Mouse (Mus musculus): Measurements from ENCODE around the gene Myrf.
A peak's percentile ranks its signal among the peaks of the same experiment; 100 is the strongest.

Gene Myrf

DNA sequence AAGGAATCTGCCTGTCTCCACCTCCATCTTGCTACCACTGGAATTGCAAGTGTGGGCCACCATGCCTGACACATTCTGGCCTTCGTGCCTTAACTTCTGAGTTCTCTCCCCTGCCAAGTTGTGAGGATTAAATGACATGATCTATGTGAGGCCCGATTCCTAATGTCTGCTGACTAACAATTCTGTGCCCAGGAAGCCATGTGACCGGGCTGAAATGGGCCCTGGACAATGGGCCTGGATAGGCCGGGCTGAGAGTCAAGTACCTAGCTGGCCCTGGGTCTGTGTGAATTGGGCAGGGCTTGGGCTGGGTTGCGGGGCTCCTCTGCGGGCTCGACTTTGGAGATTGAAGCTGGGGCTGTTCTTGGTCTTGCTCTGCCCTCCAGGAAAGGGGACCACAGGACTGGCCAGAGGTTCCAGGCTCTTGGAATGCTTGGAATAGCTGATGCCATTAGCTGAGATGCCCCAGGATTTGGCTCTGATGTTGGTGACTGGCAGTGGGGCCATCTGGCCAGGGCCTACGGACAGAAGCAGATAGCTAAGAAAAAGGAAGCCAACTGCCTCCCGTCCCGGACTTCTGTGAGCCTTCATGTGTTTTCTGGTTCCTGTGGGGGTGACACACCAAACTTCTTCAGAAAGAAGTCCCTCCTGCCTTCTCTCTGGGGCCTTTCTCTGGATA, 26.6 kb downstream of the Myrf start:
- DNase-seq (ENCODE audit: low spot score in 2 of 2) = no peak

DNA sequence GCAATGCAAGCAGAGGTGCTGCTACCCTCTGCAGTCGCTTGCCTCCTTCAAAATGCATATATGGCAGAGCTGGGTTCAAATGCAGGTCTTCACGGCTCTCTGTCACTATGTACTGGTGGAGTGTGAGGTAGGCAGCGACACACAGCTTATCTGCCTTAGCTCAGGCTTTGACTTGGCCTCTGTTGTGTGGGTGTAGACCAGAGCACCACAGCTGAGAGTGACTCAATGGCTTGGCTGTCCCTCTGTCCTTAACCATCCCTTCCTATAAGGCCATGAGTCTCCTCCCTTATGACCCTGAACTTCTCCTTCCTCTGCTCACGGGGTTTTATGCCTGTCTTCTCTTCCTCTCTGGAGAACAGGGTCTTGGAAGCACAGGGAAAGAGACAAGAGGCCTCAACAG, 29.7 kb downstream of the Myrf start:
- no peak for DNase-seq (ENCODE audit: low spot score in 2 of 2)

DNA sequence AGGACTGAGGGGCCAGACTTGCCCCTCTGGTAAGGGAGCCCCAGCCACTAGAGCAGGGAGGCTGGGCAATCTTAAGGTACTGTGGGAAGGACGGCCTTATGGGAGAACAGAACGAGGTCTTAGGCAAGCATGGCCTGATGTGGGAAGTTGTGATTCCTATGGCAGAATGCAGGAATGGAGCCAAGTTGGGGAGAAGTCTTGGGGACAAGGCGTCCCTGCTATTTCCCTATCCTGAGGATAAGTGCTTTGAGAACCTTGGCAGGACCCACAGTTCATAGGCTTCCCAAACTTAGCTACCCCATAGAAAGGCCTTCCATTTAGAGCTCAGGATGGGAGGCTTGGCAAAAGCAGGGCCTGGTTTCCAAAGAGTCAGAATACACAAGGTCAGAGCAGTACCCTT, 31.7 kb downstream of the Myrf start:
- DNase-seq (ENCODE audit: low spot score in 2 of 2) = no peak

DNA sequence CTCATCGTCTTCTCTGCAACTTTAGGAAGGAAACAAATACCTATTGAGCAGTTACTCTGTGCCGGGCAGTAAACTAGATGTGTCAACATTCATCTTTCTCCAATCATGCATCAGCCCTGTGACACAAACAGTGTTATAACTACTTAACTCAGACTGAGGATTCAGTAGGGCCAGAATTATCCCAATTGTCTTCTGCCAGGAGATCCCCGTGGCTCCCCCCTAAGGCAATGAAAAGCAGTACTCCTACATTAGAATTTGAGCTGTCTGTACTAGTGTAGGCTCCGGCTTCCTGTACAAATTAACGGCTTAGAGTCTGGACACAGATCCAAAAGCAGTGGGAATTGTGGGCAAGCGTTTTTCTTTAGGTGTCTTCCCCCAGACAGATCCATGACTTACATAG, 35.5 kb downstream of the Myrf start:
- DNase-seq (ENCODE audit: low spot score in 2 of 2) = no peak

DNA sequence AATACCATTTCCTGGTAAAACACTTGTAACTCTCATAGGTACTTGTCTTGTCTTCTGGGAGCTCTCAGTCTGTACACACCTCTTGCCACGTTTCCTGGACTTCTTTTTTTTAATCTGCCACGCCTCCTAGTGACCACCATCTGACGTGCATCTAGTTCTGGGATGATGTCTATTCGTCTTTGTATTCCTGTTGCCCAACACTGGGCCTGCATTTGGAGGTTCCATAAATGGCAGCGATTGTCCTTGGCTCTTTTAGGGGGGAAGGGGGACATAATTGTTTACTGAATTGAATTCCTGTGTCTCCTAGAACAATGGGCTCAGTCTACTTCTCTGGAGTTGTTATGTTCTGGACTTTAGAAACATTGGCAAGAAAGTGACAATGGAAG, 35.9 kb downstream of the Myrf start:
- DNase-seq (ENCODE audit: low spot score in 2 of 2) = no peak

DNA sequence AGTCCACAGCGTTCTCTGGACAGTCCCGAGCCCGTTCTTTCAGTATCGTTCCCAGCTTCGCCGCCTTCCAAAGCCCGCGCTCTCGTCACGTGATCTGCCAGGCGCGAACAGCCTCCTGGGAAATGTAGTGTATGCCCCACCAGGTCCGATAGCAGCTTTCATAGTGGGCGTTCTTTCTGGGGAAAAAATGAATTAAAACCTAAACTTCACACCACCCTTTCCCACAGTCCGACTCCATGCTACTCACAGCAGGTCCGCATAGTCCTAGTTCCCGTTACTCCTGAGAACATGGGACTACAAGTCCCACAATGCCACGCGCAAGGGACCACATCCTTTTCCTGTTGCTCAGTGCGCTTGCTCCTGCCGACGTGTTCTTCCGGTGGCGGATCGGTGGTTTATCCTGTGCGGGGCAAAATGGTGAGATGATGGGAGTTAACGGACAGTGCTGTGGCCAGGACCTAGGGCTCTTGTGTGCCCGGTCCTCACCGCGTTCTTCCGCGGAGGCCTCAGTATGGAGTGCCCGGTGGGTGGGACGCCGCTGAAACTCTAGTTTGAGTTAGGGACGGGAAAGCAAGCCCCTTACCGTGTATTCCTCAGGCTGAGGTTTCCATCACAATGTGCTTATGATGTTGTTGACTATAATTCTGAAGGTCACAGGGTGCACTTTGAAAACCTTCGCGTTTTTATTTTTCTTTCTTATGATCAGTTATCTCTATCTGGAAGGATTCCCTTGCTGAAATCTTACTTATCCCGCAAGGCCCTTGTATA, 36.5 kb downstream of the Myrf start, which contains the start of the genes Tmem258 and Fen1:
Gene Tmem258 (plus strand): TSS at position 167 of the 768 bp plus-strand sequence.
Gene Fen1 (minus strand): TSS at position 322 of the 768 bp plus-strand sequence.
- peak; percentile 84 to 91 for DNase-seq (ENCODE audit: low spot score in 2 of 2)

DNA sequence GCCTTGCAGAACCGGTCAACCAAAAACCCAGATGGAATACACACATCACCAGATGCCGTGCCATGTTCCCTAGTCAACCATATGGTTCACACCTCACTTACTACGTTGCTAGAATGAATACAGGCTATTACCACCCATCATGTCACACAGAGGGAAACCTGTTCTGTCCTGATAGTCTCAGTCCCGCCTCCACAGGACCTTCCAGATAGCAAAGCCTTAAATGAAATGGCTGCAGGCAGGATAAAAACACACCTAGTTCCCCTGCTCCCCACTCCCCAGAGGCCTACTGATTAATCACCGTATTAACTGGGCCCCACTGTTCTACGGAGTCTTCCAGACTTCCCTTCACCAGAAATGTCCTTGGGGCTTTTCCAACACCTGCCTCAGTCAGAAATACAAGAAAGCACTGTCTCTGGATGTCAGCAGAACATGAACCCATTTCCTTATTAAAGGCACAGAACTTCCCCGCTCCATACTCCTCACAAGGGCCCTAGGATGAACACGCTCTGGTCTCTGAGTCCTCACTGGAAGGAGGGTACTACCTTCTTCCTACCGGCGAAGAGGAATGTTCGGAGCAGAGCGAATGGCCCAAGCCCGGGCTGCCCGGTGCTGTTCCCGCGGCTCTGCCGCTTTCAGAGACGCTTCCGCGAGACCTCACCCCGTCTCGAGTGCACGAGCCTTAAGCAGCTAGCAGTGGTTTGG, 37.3 kb downstream of the Myrf start:
- DNase-seq (ENCODE audit: low spot score in 2 of 2) = no peak

DNA sequence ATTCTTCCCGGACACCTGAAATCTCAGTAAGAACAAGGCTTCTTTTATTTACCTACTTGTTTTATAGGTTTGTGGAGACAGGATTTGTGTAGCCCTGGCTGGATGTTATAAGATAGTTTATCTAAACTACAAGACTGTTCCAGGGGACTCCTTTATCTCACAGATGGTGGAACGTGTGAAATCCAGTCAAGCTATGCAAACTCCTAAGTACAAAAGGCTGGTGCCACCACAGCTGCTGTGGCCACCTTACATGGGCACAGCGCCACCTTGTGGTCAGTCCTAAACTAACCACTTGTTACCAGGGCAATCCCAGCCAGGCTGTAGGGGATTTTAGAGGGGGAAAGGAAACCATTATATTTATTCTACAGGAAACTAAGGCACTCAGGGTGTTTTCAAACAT, 41.8 kb downstream of the Myrf start:
- DNase-seq (ENCODE audit: low spot score in 2 of 2) = peak in 1 of 2 experiments; percentile 75

DNA sequence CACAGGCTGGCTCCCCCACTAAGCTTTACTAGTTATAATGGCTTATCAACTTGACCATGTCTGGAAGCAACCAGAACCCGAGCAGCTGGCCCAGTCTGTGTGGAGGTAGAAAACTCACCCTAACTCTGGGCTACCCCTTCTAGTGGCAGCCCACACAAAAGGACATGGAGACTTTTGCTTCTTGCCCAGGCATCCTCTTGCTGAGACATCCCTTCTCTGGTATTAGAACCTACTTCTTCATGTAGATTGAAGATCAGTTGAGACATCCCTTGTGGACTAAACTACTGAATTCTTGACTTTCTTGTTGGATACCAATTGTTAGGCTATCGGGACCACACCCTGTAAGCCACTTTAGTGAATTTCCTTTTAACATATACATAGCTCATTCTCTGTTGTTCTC, 42.3 kb downstream of the Myrf start:
- no peak for DNase-seq (ENCODE audit: low spot score in 2 of 2)

DNA sequence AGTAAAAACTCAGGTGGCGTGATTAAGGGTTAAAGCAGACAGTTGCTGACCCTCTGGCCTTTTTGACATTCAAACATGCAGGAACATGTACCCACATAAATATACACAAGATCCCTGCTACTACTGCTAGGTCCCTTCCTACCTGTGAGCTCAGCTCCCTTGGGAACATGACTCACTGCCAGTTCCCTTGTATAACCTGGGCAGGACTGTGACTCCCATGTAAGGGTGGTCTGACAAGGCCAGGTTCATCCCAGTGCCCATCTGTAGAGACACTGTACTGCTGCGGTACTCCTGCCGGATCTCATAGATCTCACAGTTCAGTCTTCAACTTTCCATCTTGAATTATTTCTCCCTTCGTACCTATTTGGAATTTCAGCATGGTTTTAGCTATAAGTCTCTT, 43.4 kb downstream of the Myrf start:
- DNase-seq (ENCODE audit: low spot score in 2 of 2) = no peak

DNA sequence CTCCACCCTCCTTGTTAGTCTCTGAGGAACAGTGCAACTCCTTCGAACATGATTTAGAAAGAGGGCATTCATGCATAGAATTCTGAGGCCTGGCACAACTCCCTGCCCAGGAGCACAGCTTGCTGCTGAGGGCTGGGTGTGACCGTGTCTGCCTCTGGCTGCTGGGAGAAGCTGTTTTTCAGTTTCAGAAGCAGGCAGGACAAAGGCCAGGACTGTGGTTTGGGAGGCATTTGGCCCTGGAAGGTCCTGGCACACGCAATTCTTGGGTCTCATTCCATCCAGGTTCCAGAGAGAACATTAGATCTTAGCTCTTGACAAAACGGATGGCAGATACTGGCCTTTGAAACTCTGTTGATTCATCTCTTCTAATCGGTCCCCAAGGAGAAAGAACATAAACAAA, 45.3 kb downstream of the Myrf start:
- no peak for DNase-seq (ENCODE audit: low spot score in 2 of 2)

DNA sequence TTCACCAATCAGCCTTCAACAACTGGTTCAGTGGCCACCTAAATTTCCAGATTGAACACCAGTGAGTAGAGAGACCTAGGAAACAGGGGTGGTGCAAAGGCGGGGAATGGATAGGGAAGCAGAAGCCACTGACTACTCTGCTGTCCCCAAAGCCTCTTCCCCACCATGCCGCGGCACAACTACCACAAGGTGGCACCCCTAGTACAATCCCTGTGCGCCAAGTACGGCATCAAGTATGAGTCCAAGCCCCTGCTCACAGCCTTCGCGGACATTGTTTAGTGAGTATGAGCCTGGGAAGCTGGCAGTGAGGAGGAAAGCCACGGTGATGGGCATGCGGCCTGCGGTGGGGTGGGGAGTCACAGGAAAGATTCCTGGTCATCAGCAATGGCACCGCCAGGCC, 46.2 kb downstream of the Myrf start:
- no peak for DNase-seq (ENCODE audit: low spot score in 2 of 2)

DNA sequence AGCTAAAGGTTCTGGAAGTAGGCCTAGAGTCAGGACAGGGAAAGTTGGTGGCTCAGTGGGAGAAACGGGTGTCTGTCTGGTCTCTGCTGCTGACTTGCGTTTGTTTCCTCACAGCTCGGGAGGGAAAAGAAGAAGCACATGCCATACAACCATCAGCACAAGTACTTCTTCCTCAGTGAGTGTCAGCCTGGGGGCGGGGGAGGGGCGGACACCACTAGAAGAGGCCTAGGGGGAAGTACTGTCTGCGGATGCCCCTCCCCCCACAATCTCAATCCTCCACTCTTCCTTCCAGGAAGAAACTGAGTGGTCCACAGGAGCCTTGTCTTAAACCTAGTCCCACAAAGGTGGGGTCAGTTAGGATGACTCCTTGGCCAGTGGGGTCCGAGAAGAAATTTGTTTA, 49.2 kb downstream of the Myrf start:
- peak in 1 of 2 experiments; percentile 41 for DNase-seq (ENCODE audit: low spot score in 2 of 2)

DNA sequence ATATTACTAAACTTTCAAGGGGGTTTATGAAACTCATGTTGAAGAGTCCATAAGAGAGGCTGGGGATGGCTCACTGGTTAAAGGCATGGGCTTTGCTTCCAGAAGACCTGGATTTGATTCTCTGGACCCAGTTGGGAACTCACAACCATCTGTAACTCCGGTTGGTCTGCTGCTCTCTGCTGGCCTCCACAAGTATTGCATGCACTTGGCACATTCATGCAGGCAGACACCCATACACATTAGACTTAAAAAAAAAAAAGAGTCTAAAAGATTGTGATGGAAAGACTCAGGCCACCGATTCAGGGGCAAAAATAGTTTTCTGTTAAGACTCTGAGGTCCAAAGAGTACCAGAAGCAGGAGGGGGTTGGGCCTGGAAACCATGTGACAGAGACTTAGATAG, 49.8 kb downstream of the Myrf start:
- DNase-seq (ENCODE audit: low spot score in 2 of 2) = peak; percentile 70 to 75

DNA sequence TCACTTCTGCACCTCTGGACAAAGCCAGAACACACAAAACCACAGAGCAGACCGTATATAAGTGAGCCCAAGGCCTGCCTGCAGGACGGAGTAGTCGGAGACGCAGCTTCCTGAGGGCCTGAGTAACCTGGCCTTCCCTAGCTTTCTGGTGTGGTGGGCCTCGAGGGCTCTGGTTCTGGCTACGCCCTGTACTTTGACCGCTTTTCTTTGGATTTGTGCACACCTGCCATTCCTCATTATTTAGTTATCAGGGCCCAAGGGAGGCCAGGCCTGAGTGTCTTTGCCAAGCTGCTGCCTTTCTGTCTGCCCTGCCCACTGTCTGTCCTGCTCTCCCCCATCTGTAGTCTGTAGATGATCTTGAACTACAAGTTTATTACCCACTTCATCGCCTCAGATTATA, 50.6 kb downstream of the Myrf start:
- DNase-seq (ENCODE audit: low spot score in 2 of 2) = no peak

DNA sequence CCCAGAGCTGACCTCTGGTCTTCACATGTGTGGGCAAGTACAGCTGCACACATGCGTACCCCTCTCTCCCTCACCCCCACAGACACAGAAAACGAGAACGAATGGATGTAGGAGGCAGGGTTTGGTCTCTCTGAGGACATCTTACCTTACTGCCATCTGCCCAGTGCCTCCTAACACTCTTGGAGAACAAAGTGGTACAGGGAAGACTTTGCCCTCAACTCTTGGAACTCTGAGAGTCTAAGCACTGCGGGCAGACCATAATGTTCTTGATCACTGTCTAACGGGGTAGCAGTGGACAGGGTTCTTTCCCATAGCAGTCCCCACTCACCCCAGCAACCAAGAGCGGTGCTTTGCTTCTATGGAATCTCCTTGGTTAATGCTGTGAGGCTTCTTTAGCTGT, 51.5 kb downstream of the Myrf start:
- no peak for DNase-seq (ENCODE audit: low spot score in 2 of 2)

DNA sequence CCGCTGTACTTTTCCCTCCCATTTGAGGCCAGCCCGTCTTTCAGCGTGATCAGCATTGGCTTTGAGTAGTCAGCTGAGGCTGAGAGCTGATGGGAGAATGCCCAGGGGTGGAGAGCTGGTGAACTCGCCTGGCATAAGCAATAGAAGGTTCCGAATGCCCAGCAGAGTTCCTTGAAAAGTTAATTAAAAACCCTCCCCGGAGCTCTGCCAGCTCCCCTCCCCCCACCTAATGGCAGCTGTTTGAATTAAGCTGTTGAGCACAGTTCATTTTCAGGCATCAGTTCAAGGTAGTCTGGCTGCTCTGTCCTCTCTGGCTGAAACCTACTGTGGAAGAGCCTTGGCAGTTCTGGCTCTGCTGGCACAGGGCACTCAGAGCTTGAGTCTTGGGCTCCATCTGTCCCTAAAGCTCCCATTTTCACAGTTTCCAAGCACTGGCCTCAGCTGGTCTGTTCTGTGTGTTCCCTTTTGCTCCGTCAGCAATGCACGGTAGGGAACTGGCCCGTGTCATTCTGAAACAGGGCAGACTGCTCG, 52.2 kb downstream of the Myrf start:
- peak; percentile 71 to 84 for DNase-seq (ENCODE audit: low spot score in 2 of 2)

DNA sequence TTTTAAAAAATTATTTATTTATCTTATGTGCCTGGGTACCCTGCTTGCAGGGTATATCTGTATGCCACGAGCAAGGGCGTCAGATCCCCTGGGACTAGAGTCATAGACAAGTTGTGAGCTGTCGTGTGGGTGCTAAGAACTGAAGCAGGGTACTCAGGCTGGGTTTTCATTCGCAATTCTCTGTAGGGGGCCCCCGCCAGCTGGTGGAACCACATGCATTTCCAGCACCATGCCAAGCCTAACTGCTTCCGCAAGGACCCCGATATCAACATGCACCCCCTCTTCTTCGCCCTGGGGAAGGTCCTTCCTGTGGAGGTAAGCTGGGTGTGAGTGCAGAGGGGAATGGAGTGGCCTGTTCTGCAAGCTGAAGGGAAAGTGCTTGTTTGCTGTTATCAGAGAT, 54.0 kb downstream of the Myrf start:
- DNase-seq (ENCODE audit: low spot score in 2 of 2) = no peak

DNA sequence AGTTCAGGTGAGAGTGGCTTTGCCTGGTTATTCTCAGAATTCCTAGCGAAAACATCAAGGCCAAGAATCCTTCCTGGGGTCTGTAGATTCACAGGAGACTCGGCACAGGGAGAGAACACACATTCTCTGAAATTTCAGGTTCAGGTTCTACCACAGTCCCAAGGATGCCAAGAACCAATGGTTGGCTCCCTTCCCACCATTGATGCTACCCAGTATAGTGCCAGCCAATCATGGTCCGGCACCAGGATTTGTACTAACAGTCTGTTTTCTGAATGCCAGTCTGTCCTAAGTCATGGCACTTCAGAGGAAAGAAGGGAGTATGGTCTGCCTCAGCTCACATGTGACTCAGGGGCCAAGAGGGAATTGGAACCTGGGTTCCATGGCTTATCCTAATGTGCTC, 54.7 kb downstream of the Myrf start:
- DNase-seq (ENCODE audit: low spot score in 2 of 2) = no peak

DNA sequence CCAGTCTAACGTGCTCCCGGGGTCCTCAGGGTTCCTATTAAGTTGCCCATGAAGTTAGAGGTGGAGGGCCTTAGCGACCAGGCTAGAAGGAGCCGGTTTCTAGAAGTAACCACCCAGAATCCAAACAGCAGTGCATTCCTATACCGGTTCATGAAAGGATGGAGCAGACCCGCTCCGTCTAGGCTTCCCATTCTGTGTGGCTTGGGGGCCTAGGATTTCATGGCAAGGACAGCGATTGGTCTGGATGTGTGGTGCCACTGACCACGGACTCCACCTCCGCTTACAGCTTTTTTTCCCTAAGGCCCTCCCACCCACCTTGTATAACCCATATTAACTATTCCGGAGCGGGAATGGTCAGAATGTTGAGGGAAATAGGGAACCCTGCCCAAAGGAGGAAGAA, 56.5 kb downstream of the Myrf start:
- peak; percentile 55 to 60 for DNase-seq (ENCODE audit: low spot score in 2 of 2)

DNA sequence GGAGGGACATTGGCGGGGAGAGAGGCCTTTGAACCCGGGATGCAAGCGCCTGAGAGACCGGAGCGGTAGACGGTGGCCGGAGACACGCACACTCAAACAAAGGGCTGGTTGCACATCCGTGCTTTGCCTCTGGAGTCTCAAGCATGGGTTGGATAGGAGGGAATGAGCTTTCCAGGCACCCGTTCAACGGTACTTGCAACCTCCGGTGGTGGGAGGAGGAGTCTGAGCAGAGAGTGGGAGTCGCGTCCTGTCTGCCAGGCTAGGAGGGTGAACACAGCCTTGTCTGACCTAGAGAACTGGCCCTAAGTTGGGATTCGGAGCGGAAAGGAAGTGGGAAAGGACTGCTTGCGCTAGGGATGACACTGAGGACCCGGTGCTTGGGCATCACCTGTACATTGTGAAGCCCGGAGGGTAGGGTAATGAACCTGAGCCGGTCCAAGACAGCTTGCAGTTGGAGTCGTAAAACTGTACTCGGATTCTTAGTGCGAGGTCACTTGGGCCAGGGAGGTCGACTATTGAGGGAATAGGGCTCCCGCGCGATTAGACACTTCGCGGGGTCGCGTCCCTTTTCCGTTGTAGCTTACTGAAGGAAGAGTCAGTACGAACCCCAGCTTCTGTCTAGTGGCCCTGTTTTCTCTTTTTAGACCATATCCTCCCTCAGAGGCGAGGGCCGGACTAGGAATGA, 57.1 kb downstream of the Myrf start:
- DNase-seq (ENCODE audit: low spot score in 2 of 2) = peak; percentile 73

Data from frontal cortex, postnatal 10 days (tissue).